Mouse (Mus musculus): ENCODE results near the gene Timm44. TPM values are rescaled to one million over a fixed set of nuclear protein-coding genes. Genes with fewer than 3 reads are reported as not detected.

Gene Timm44
- polyA plus RNA-seq (2012; rRNA removed): 111 and 131 TPM in 2 replicates

- peak; percentile 94 to 97 for DNase-seq (ENCODE audit: extremely low spot score in 1 of 2, low spot score in 1 of 2)
Measured at GRCm38 (mm10) chr8:4275275-4276110, at the start of gene Timm44. TSS of gene Timm44 (minus strand) at chr8:4275913.

- peak; percentile 95 to 98 for DNase-seq (ENCODE audit: extremely low spot score in 1 of 2, low spot score in 1 of 2)
Measured at GRCm38 (mm10) chr8:4324983-4325750, 49.5 kb upstream of the Timm44 start, which contains the start of the genes Ccl25 and Elavl1. TSS of gene Ccl25 (plus strand) at chr8:4325210. TSS of gene Elavl1 (minus strand) at chr8:4325413.

GRCm38 (mm10) chr8:4324525-4324924 lies 48.8 kb upstream of the Timm44 start:
- DNase-seq (ENCODE audit: extremely low spot score in 1 of 2, low spot score in 1 of 2): no peak

GRCm38 (mm10) chr8:4323917-4324316 lies 48.2 kb upstream of the Timm44 start:
- no peak for DNase-seq (ENCODE audit: extremely low spot score in 1 of 2, low spot score in 1 of 2)

GRCm38 (mm10) chr8:4322470-4322869 lies 46.8 kb upstream of the Timm44 start:
- peak; percentile 73 to 95 for DNase-seq (ENCODE audit: extremely low spot score in 1 of 2, low spot score in 1 of 2)

- DNase-seq (ENCODE audit: extremely low spot score in 1 of 2, low spot score in 1 of 2): no peak
Measured at GRCm38 (mm10) chr8:4321031-4321430, 45.3 kb upstream of the Timm44 start.

GRCm38 (mm10) chr8:4320404-4320803 lies 44.7 kb upstream of the Timm44 start:
- DNase-seq (ENCODE audit: extremely low spot score in 1 of 2, low spot score in 1 of 2): no peak

- DNase-seq (ENCODE audit: extremely low spot score in 1 of 2, low spot score in 1 of 2): no peak
Measured at GRCm38 (mm10) chr8:4319573-4319872, 43.8 kb upstream of the Timm44 start.

- no peak for DNase-seq (ENCODE audit: extremely low spot score in 1 of 2, low spot score in 1 of 2)
Measured at GRCm38 (mm10) chr8:4318796-4319572, 43.3 kb upstream of the Timm44 start.

GRCm38 (mm10) chr8:4318124-4318523 lies 42.4 kb upstream of the Timm44 start:
- no peak for DNase-seq (ENCODE audit: extremely low spot score in 1 of 2, low spot score in 1 of 2)

- DNase-seq (ENCODE audit: extremely low spot score in 1 of 2, low spot score in 1 of 2): no peak
Measured at GRCm38 (mm10) chr8:4314852-4315251, 39.1 kb upstream of the Timm44 start.

GRCm38 (mm10) chr8:4313254-4314124 lies 37.8 kb upstream of the Timm44 start:
- DNase-seq (ENCODE audit: extremely low spot score in 1 of 2, low spot score in 1 of 2): peak in 1 of 2 experiments; percentile 28

- DNase-seq (ENCODE audit: extremely low spot score in 1 of 2, low spot score in 1 of 2): no peak
Measured at GRCm38 (mm10) chr8:4312104-4312503, 36.4 kb upstream of the Timm44 start.

- DNase-seq (ENCODE audit: extremely low spot score in 1 of 2, low spot score in 1 of 2): no peak
Measured at GRCm38 (mm10) chr8:4305838-4306237, 30.1 kb upstream of the Timm44 start.

- DNase-seq (ENCODE audit: extremely low spot score in 1 of 2, low spot score in 1 of 2): no peak
Measured at GRCm38 (mm10) chr8:4304124-4304547, 28.4 kb upstream of the Timm44 start.

GRCm38 (mm10) chr8:4297822-4298221 lies 22.1 kb upstream of the Timm44 start:
- DNase-seq (ENCODE audit: extremely low spot score in 1 of 2, low spot score in 1 of 2): no peak

- no peak for DNase-seq (ENCODE audit: extremely low spot score in 1 of 2, low spot score in 1 of 2)
Measured at GRCm38 (mm10) chr8:4292738-4293137, 17.0 kb upstream of the Timm44 start.

- DNase-seq (ENCODE audit: extremely low spot score in 1 of 2, low spot score in 1 of 2): no peak
Measured at GRCm38 (mm10) chr8:4276111-4276465, 375 bp upstream of the Timm44 start.

- no peak for DNase-seq (ENCODE audit: extremely low spot score in 1 of 2, low spot score in 1 of 2)
Measured at GRCm38 (mm10) chr8:4269609-4270008, 6.1 kb downstream of the Timm44 start.

GRCm38 (mm10) chr8:4267627-4268026 lies 8.1 kb downstream of the Timm44 start:
- no peak for DNase-seq (ENCODE audit: extremely low spot score in 1 of 2, low spot score in 1 of 2)
